Mouse (Mus musculus): ENCODE results near the gene Cldn4. TPM values are rescaled to one million over a fixed set of nuclear protein-coding genes. Genes with fewer than 3 reads are reported as not detected.
"Not testable (repeated sequence)": the region's sequence is repeated elsewhere in the genome, so short reads cannot be mapped to it uniquely, and the experiment has no call there.

Gene Cldn4
- polyA plus RNA-seq, 1 experiment from 2014 or later, result 7.5 TPM

- Histone ChIP-seq H3K9ac (ENCODE audit: low read length) (no peak overlapping the region), H3K4me3 (ENCODE audit: low read depth, low read length) (no peak overlapping the region), H3K36me3 (ENCODE audit: control insufficient read depth, insufficient read depth, low read length) (no peaks in the 10 kb centered on the region), H3K27me3 (ENCODE audit: control insufficient read depth, insufficient read depth, low read length) (0 out of 2 replicates have a peak, but pooled peaks cover 3% of the 10 kb centered on the region), H3K4me2 (ENCODE audit: low read depth) (no peak overlapping the region), H3K9me3 (ENCODE audit: control insufficient read depth, low read length) (no peaks in the 10 kb centered on the region), H3K27ac (ENCODE audit: low read depth, low read length) (no peak overlapping the region), H3K4me1 (ENCODE audit: control insufficient read depth, insufficient read depth, low read length) (peaks cover 8% of the 10 kb centered on the region)
- WGBS, result 70% methylated on average over 20 of the region's 20 CpGs
- DNase-seq (ENCODE audit: low spot score), result no peak
- no peak for ATAC-seq (ENCODE audit: insufficient read depth, low FRiP score, low TSS enrichment)
Observed at GRCm38 (mm10) chr5:134967164-134967944, 20.6 kb upstream of the Cldn4 start.

GRCm38 (mm10) chr5:134965852-134966821, 19.4 kb upstream of the Cldn4 start:
- Histone ChIP-seq H3K9ac (ENCODE audit: low read length) (peak overlapping the region; percentile 26; the same call in 1 of the 2 replicates), H3K4me2 (ENCODE audit: low read depth) (peak overlapping the region; percentile 25)
- 5% methylated on average over 31 of the region's 33 CpGs for WGBS

GRCm38 (mm10) chr5:134965473-134965851, 18.7 kb upstream of the Cldn4 start:
- Histone ChIP-seq H3K36me3 (ENCODE audit: control insufficient read depth, insufficient read depth, low read length) (no peaks in the 10 kb centered on the region), H3K4me3 (ENCODE audit: low read depth, low read length) (no peak overlapping the region), H3K4me1 (ENCODE audit: control insufficient read depth, insufficient read depth, low read length) (peaks cover 8% of the 10 kb centered on the region), H3K27me3 (ENCODE audit: control insufficient read depth, insufficient read depth, low read length) (0 out of 2 replicates have a peak, but pooled peaks cover 3% of the 10 kb centered on the region), H3K9me3 (ENCODE audit: control insufficient read depth, low read length) (no peaks in the 10 kb centered on the region), H3K27ac (ENCODE audit: low read depth, low read length) (no peak overlapping the region), H3K4me2 (ENCODE audit: low read depth) (peak overlapping the region; percentile 25), H3K9ac (ENCODE audit: low read length) (no peak overlapping the region)
- DNase-seq (ENCODE audit: low spot score), result peak; percentile 75
- ATAC-seq (ENCODE audit: insufficient read depth, low FRiP score, low TSS enrichment), result no peak
- WGBS, result 5% methylated on average over 10 of the region's 10 CpGs

More at GRCm38 (mm10) chr5:134965852-134966821, 19.4 kb upstream of the Cldn4 start:
- Histone ChIP-seq H3K27me3 (ENCODE audit: control insufficient read depth, insufficient read depth, low read length) (0 out of 2 replicates have a peak, but pooled peaks cover 3% of the 10 kb centered on the region), H3K9me3 (ENCODE audit: control insufficient read depth, low read length) (no peaks in the 10 kb centered on the region), H3K36me3 (ENCODE audit: control insufficient read depth, insufficient read depth, low read length) (no peaks in the 10 kb centered on the region), H3K4me3 (ENCODE audit: low read depth, low read length) (no peak overlapping the region), H3K27ac (ENCODE audit: low read depth, low read length) (no peak overlapping the region), H3K4me1 (ENCODE audit: control insufficient read depth, insufficient read depth, low read length) (peaks cover 8% of the 10 kb centered on the region)
- DNase-seq (ENCODE audit: low spot score), result no peak
- ATAC-seq (ENCODE audit: insufficient read depth, low FRiP score, low TSS enrichment), result no peak

DNA sequence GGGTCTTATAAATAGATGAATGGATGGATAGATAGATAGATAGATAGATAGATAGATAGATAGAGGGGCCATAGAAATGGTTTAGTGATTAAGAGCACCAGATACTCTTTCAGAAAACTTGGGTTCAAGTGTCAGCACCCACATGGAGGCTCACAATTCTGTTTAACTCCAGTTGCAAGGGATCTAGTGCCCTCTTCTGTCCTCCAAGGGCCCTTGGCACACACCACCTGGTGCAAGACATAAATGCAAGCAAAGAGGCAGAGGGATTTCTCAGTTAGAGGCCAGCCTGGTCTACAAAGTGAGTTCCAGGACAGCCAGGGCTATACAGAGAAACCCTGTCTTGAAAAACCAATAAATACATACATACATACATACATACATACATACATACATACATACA, 17.9 kb upstream of the Cldn4 start:
- not testable (repeated sequence) for H3K4me3 ChIP-seq (ENCODE audit: low read depth, low read length); H3K4me1 ChIP-seq (ENCODE audit: control insufficient read depth, insufficient read depth, low read length); ATAC-seq (ENCODE audit: insufficient read depth, low FRiP score, low TSS enrichment); H3K9me3 ChIP-seq (ENCODE audit: control insufficient read depth, low read length); H3K9ac ChIP-seq (ENCODE audit: low read length); H3K27ac ChIP-seq (ENCODE audit: low read depth, low read length); H3K27me3 ChIP-seq (ENCODE audit: control insufficient read depth, insufficient read depth, low read length); DNase-seq (ENCODE audit: low spot score); H3K4me2 ChIP-seq (ENCODE audit: low read depth); H3K36me3 ChIP-seq (ENCODE audit: control insufficient read depth, insufficient read depth, low read length)

- H3K4me2 ChIP-seq (ENCODE audit: low read depth), result no peak overlapping the region
- 39% methylated on average over 5 of the region's 5 CpGs for WGBS
- H3K4me3 ChIP-seq (ENCODE audit: low read depth, low read length), result no peak overlapping the region
- H3K4me1 ChIP-seq (ENCODE audit: control insufficient read depth, insufficient read depth, low read length), result peaks cover 8% of the 10 kb centered on the region
- no peaks in the 10 kb centered on the region for H3K36me3 ChIP-seq (ENCODE audit: control insufficient read depth, insufficient read depth, low read length)
- DNase-seq (ENCODE audit: low spot score), result no peak
- H3K9me3 ChIP-seq (ENCODE audit: control insufficient read depth, low read length), result no peaks in the 10 kb centered on the region
- no peak overlapping the region for H3K9ac ChIP-seq (ENCODE audit: low read length)
- H3K27me3 ChIP-seq (ENCODE audit: control insufficient read depth, insufficient read depth, low read length), result 0 out of 2 replicates have a peak, but pooled peaks cover 3% of the 10 kb centered on the region
- no peak for ATAC-seq (ENCODE audit: insufficient read depth, low FRiP score, low TSS enrichment)
- H3K27ac ChIP-seq (ENCODE audit: low read depth, low read length), result no peak overlapping the region
Observed at GRCm38 (mm10) chr5:134963546-134963945, 16.8 kb upstream of the Cldn4 start.

DNA sequence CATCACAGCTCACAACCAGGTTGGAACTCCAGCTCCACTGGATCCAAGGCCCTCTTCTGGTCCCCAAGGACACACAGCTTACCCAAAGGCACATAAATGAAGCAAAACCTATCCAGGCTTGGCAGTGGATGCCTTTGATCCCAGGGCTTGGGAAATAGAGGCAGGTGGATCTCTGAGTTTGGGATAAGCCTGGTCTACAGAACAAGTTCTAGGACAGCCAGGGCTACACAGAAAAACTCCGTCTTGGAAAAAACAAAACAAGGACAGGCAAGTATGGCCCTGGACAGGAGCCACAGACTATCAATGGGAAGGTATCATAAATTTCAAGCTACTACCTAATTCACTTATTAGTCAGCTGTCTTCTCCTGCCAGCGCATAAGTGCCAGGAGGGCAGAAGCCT, 14.8 kb upstream of the Cldn4 start:
- Histone ChIP-seq H3K9ac (ENCODE audit: low read length) (no peak overlapping the region), H3K27me3 (ENCODE audit: control insufficient read depth, insufficient read depth, low read length) (no peaks in the 10 kb centered on the region), H3K4me3 (ENCODE audit: low read depth, low read length) (no peak overlapping the region), H3K36me3 (ENCODE audit: control insufficient read depth, insufficient read depth, low read length) (no peaks in the 10 kb centered on the region), H3K27ac (ENCODE audit: low read depth, low read length) (no peak overlapping the region), H3K4me1 (ENCODE audit: control insufficient read depth, insufficient read depth, low read length) (peaks cover 7% of the 10 kb centered on the region), H3K4me2 (ENCODE audit: low read depth) (no peak overlapping the region), H3K9me3 (ENCODE audit: control insufficient read depth, low read length) (no peaks in the 10 kb centered on the region)
- 88% methylated on average over 2 of the region's 2 CpGs for WGBS
- DNase-seq (ENCODE audit: low spot score), result no peak
- ATAC-seq (ENCODE audit: insufficient read depth, low FRiP score, low TSS enrichment), result no peak

DNA sequence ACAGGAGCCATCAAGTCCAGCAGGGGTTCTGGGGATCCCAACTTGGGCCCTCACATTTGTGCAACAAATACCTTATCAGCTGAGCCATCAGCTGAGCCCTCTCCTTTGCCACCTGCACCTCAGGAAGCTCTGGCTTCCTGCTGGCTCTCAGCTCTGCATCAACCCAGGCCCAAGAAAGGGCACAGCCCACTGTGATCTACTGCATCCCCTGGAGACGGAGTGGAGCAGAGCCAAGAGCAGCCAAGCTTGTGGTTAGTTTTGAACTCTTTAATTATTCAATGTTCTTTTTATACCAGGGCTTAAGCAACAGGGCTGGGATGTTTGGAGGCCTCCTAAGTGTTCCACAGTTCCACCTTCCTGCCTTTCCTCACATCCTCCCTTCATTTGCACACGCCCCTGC, 13.7 kb upstream of the Cldn4 start:
- Histone ChIP-seq H3K4me2 (ENCODE audit: low read depth) (no peak overlapping the region), H3K36me3 (ENCODE audit: control insufficient read depth, insufficient read depth, low read length) (no peaks in the 10 kb centered on the region), H3K9me3 (ENCODE audit: control insufficient read depth, low read length) (no peaks in the 10 kb centered on the region), H3K4me1 (ENCODE audit: control insufficient read depth, insufficient read depth, low read length) (no peaks in the 10 kb centered on the region), H3K9ac (ENCODE audit: low read length) (no peak overlapping the region), H3K27ac (ENCODE audit: low read depth, low read length) (no peak overlapping the region), H3K4me3 (ENCODE audit: low read depth, low read length) (no peak overlapping the region), H3K27me3 (ENCODE audit: control insufficient read depth, insufficient read depth, low read length) (no peaks in the 10 kb centered on the region)
- 77% methylated on average over 2 of the region's 2 CpGs for WGBS
- DNase-seq (ENCODE audit: low spot score) (no peak), ATAC-seq (ENCODE audit: insufficient read depth, low FRiP score, low TSS enrichment) (no peak)

GRCm38 (mm10) chr5:134959114-134959513, 12.4 kb upstream of the Cldn4 start:
- Histone ChIP-seq H3K4me3 (ENCODE audit: low read depth, low read length) (no peak overlapping the region), H3K4me2 (ENCODE audit: low read depth) (no peak overlapping the region), H3K27me3 (ENCODE audit: control insufficient read depth, insufficient read depth, low read length) (no peaks in the 10 kb centered on the region), H3K4me1 (ENCODE audit: control insufficient read depth, insufficient read depth, low read length) (no peaks in the 10 kb centered on the region), H3K27ac (ENCODE audit: low read depth, low read length) (no peak overlapping the region), H3K9ac (ENCODE audit: low read length) (no peak overlapping the region), H3K36me3 (ENCODE audit: control insufficient read depth, insufficient read depth, low read length) (no peaks in the 10 kb centered on the region), H3K9me3 (ENCODE audit: control insufficient read depth, low read length) (no peaks in the 10 kb centered on the region)
- WGBS, result 81% methylated on average over 7 of the region's 7 CpGs
- DNase-seq (ENCODE audit: low spot score) (no peak), ATAC-seq (ENCODE audit: insufficient read depth, low FRiP score, low TSS enrichment) (no peak)
